Mouse (Mus musculus) megakaryocyte progenitor cell, adult 5-6 weeks (primary cell): ENCODE data around the gene Dhrs11. TPM values are rescaled to one million over a fixed set of nuclear protein-coding genes. Genes with fewer than 3 reads are reported as not detected.

ENCODE experiments used
- total RNA-seq, 2 experiments: library from RNA; stranded (forward) in 1 of 2; stranded (reverse) in 1 of 2; fragments of 157-497, 149-512 nt in 1 of 2; fragments of 200-1000 nt in 1 of 2; gene quantifications; 2 replicates each; pipeline versions ENCODE4 v1.2.3 to v1.2.4; 2015 to 2017

The Dhrs11 gene
- total RNA-seq, 2 experiments from 2014 or later = 14.7 to 23.1 TPM

Other genes with a start within 250 kb of the Dhrs11 start
- gene Mrm1, start 9.5 kb downstream of the Dhrs11 start, total RNA-seq (2015) = 6.9 and 7.6 TPM in 2 replicates
- gene Mrm1, start 9.5 kb downstream of the Dhrs11 start, total RNA-seq (2017) = 5.2 and 7.8 TPM in 2 replicates
- gene Ggnbp2, start 41.8 kb upstream of the Dhrs11 start, total RNA-seq (2015) = 118 and 133 TPM in 2 replicates
- gene Ggnbp2, start 41.8 kb upstream of the Dhrs11 start, total RNA-seq (2017) = 114 and 143 TPM in 2 replicates
- gene Myo19, start 51.2 kb upstream of the Dhrs11 start, total RNA-seq (2015) = 6.6 and 9.0 TPM in 2 replicates
- 4.3 and 4.5 TPM in 2 replicates for gene Myo19, start 51.2 kb upstream of the Dhrs11 start, total RNA-seq (2017)
- 4.6 and 7.0 TPM in 2 replicates for gene Pigw, start 51.3 kb upstream of the Dhrs11 start, total RNA-seq (2015)
- gene Pigw, start 51.3 kb upstream of the Dhrs11 start, total RNA-seq (2017) = 3.3 and 4.1 TPM in 2 replicates
- gene Znhit3, start 87.4 kb upstream of the Dhrs11 start, total RNA-seq (2015) = 43.9 and 48.9 TPM in 2 replicates
- gene Znhit3, start 87.4 kb upstream of the Dhrs11 start, total RNA-seq (2017) = 27.1 and 32.3 TPM in 2 replicates
- not detected in 2 replicates for gene Car4, start 128.8 kb upstream of the Dhrs11 start, total RNA-seq (2015)
- not detected in 2 replicates for gene Car4, start 128.8 kb upstream of the Dhrs11 start, total RNA-seq (2017)